Mouse (Mus musculus): ENCODE measurements around the gene Vwa2. TPM values are rescaled to one million over a fixed set of nuclear protein-coding genes. Genes with fewer than 3 reads are reported as not detected.

Gene Vwa2
- polyA plus RNA-seq, 1 experiment from 2014 or later, result 0.99 TPM

- Histone ChIP-seq H3K9ac (ENCODE audit: low read length) (no peak overlapping the region), H3K4me3 (ENCODE audit: low read depth, low read length) (no peak overlapping the region), H3K4me1 (replicated peaks; ENCODE audit: control insufficient read depth, insufficient read depth) (no peaks in the 10 kb centered on the region), H3K27me3 (ENCODE audit: control insufficient read depth, insufficient read depth, low read length) (no peaks in the 10 kb centered on the region), H3K9me3 (ENCODE audit: control insufficient read depth, low read length) (no peaks in the 10 kb centered on the region), H3K36me3 (ENCODE audit: control insufficient read depth, insufficient read depth, low read length) (no peaks in the 10 kb centered on the region), H3K27ac (replicated peaks) (no peak overlapping the region), H3K4me2 (replicated peaks; ENCODE audit: low read depth) (no peak overlapping the region)
- no peak for ATAC-seq (ENCODE audit: low FRiP score, low TSS enrichment)
- DNase-seq (ENCODE audit: low spot score), result no peak
- TF ChIP-seq CTCF (IDR thresholded peaks at IDR 0.05; ENCODE audit: low read depth) (peak; percentile 44; the same call in 1 of the 2 replicates), EP300 (optimal IDR thresholded peaks at IDR 0.05) (no peak)
- 71% methylated on average over 17 of the region's 17 CpGs for WGBS
These were observed 34.9 kb upstream of the Vwa2 start for GRCm38 (mm10) chr19:56838942-56839706.

- Histone ChIP-seq H3K9ac (ENCODE audit: low read length) (no peak overlapping the region), H3K27me3 (ENCODE audit: control insufficient read depth, insufficient read depth, low read length) (no peaks in the 10 kb centered on the region), H3K9me3 (ENCODE audit: control insufficient read depth, low read length) (no peaks in the 10 kb centered on the region), H3K27ac (replicated peaks) (no peak overlapping the region), H3K36me3 (ENCODE audit: control insufficient read depth, insufficient read depth, low read length) (no peaks in the 10 kb centered on the region), H3K4me2 (replicated peaks; ENCODE audit: low read depth) (no peak overlapping the region), H3K4me3 (ENCODE audit: low read depth, low read length) (no peak overlapping the region), H3K4me1 (replicated peaks; ENCODE audit: control insufficient read depth, insufficient read depth) (no peaks in the 10 kb centered on the region)
- TF ChIP-seq EP300 (optimal IDR thresholded peaks at IDR 0.05) (no peak), CTCF (IDR thresholded peaks at IDR 0.05; ENCODE audit: low read depth) (no peak)
- 70% methylated on average over 12 of the region's 12 CpGs for WGBS
- ATAC-seq (ENCODE audit: low FRiP score, low TSS enrichment) (no peak), DNase-seq (ENCODE audit: low spot score) (no peak)
These were observed 31.1 kb upstream of the Vwa2 start for GRCm38 (mm10) chr19:56842974-56843373.

GRCm38 (mm10) chr19:56852590-56852989, 21.5 kb upstream of the Vwa2 start:
- Histone ChIP-seq H3K9ac (ENCODE audit: low read length) (no peak overlapping the region), H3K36me3 (ENCODE audit: control insufficient read depth, insufficient read depth, low read length) (no peaks in the 10 kb centered on the region), H3K4me2 (replicated peaks; ENCODE audit: low read depth) (no peak overlapping the region), H3K4me3 (ENCODE audit: low read depth, low read length) (no peak overlapping the region), H3K27ac (replicated peaks) (no peak overlapping the region), H3K4me1 (replicated peaks; ENCODE audit: control insufficient read depth, insufficient read depth) (no peaks in the 10 kb centered on the region), H3K27me3 (ENCODE audit: control insufficient read depth, insufficient read depth, low read length) (no peaks in the 10 kb centered on the region), H3K9me3 (ENCODE audit: control insufficient read depth, low read length) (no peaks in the 10 kb centered on the region; the same call in 1 of the 2 replicates)
- no peak for DNase-seq (ENCODE audit: low spot score)
- TF ChIP-seq EP300 (optimal IDR thresholded peaks at IDR 0.05) (no peak), CTCF (IDR thresholded peaks at IDR 0.05; ENCODE audit: low read depth) (no peak)
- ATAC-seq (ENCODE audit: low FRiP score, low TSS enrichment), result no peak

GRCm38 (mm10) chr19:56856455-56856854, 17.6 kb upstream of the Vwa2 start:
- no peak overlapping the region for H3K4me3 ChIP-seq (ENCODE audit: low read depth, low read length)
- no peaks in the 10 kb centered on the region for H3K4me1 ChIP-seq (replicated peaks; ENCODE audit: control insufficient read depth, insufficient read depth)
- no peaks in the 10 kb centered on the region for H3K36me3 ChIP-seq (ENCODE audit: control insufficient read depth, insufficient read depth, low read length)
- DNase-seq (ENCODE audit: low spot score), result no peak
- no peaks in the 10 kb centered on the region for H3K9me3 ChIP-seq (ENCODE audit: control insufficient read depth, low read length)
- no peak for TF ChIP-seq EP300 (optimal IDR thresholded peaks at IDR 0.05)
- no peak for TF ChIP-seq CTCF (IDR thresholded peaks at IDR 0.05; ENCODE audit: low read depth)
- ATAC-seq (ENCODE audit: low FRiP score, low TSS enrichment), result no peak
- no peak overlapping the region for H3K9ac ChIP-seq (ENCODE audit: low read length)
- no peak overlapping the region for H3K27ac ChIP-seq (replicated peaks)
- no peak overlapping the region for H3K4me2 ChIP-seq (replicated peaks; ENCODE audit: low read depth)
- WGBS, result 54% methylated on average over 5 of the region's 5 CpGs
- no peaks in the 10 kb centered on the region for H3K27me3 ChIP-seq (ENCODE audit: control insufficient read depth, insufficient read depth, low read length)

- no peak for DNase-seq (ENCODE audit: low spot score)
- Histone ChIP-seq H3K4me3 (ENCODE audit: low read depth, low read length) (no peak overlapping the region), H3K9ac (ENCODE audit: low read length) (no peak overlapping the region), H3K4me2 (replicated peaks; ENCODE audit: low read depth) (no peak overlapping the region), H3K36me3 (ENCODE audit: control insufficient read depth, insufficient read depth, low read length) (no peaks in the 10 kb centered on the region), H3K9me3 (ENCODE audit: control insufficient read depth, low read length) (no peaks in the 10 kb centered on the region), H3K4me1 (replicated peaks; ENCODE audit: control insufficient read depth, insufficient read depth) (no peaks in the 10 kb centered on the region), H3K27me3 (ENCODE audit: control insufficient read depth, insufficient read depth, low read length) (no peaks in the 10 kb centered on the region; the same call in 1 of the 2 replicates), H3K27ac (replicated peaks) (no peak overlapping the region)
- TF ChIP-seq CTCF (IDR thresholded peaks at IDR 0.05; ENCODE audit: low read depth), result no peak
- no peak for TF ChIP-seq EP300 (optimal IDR thresholded peaks at IDR 0.05)
- no peak for ATAC-seq (ENCODE audit: low FRiP score, low TSS enrichment)
- 70% methylated on average over 4 of the region's 4 CpGs for WGBS
These were observed 6.3 kb upstream of the Vwa2 start for GRCm38 (mm10) chr19:56867701-56868100.

- peaks cover 9% of the 10 kb centered on the region; the same call in 1 of the 2 replicates for H3K27me3 ChIP-seq (ENCODE audit: control insufficient read depth, insufficient read depth, low read length)
- no peaks in the 10 kb centered on the region; the same call in 1 of the 2 replicates for H3K4me1 ChIP-seq (replicated peaks; ENCODE audit: control insufficient read depth, insufficient read depth)
- peak overlapping the region; percentile 27 for H3K9ac ChIP-seq (ENCODE audit: low read length)
- TF ChIP-seq EP300 (optimal IDR thresholded peaks at IDR 0.05) (no peak), CTCF (IDR thresholded peaks at IDR 0.05; ENCODE audit: low read depth) (no peak)
- no peak overlapping the region for H3K27ac ChIP-seq (replicated peaks)
- H3K36me3 ChIP-seq (ENCODE audit: control insufficient read depth, insufficient read depth, low read length), result no peaks in the 10 kb centered on the region
- DNase-seq (ENCODE audit: low spot score) (peak; percentile 31), ATAC-seq (ENCODE audit: low FRiP score, low TSS enrichment) (peak; percentile 43; the same call in 1 of the 2 replicates)
- H3K9me3 ChIP-seq (ENCODE audit: control insufficient read depth, low read length), result no peaks in the 10 kb centered on the region
- peak overlapping the region; percentile 89 for H3K4me2 ChIP-seq (replicated peaks; ENCODE audit: low read depth)
- H3K4me3 ChIP-seq (ENCODE audit: low read depth, low read length), result peak overlapping the region; percentile 43
- 8% methylated on average over 30 of the region's 30 CpGs for WGBS
These were observed 709 bp downstream of the Vwa2 start for GRCm38 (mm10) chr19:56874601-56875315.
